Mouse (Mus musculus) kidney, adult 2 months (tissue): Measurements from ENCODE around the gene Fanca. TPM values are rescaled to one million over a fixed set of nuclear protein-coding genes. Genes with fewer than 3 reads are reported as not detected.

ENCODE experiments used
- DNase-seq: peaks from one replicate; pipeline ENCODE4 v3.0.0; 2021
- H3K27ac ChIP-seq: fragments of 200-500 bp; 2 replicates; pipeline ENCODE4 v1.5.1; 2012; ENCODE audit warnings: low read depth, low read length, control low read depth, inconsistent platforms; ENCODE audit not compliant: insufficient read depth
- H3K27me3 ChIP-seq: fragments of 200-500 bp; replicated peaks from 2 replicates; pipeline ENCODE4 v1.6.1; 2012; ENCODE audit warnings: mild to moderate bottlenecking, moderate library complexity, low read length, inconsistent platforms; ENCODE audit not compliant: control insufficient read depth, insufficient read depth
- H3K36me3 ChIP-seq: fragments of 200-500 bp; 2 replicates; pipeline ENCODE4 v1.6.1; 2012; ENCODE audit warnings: mild to moderate bottlenecking, moderate library complexity, low read length, inconsistent platforms; ENCODE audit not compliant: control insufficient read depth, insufficient read depth
- H3K4me1 ChIP-seq: fragments of 200-500 bp; 2 replicates; pipeline ENCODE4 v1.6.1; 2011; ENCODE audit warnings: low read length; ENCODE audit not compliant: control insufficient read depth, insufficient read depth
- H3K4me3 ChIP-seq: fragments of 200-500 bp; 2 replicates; pipeline ENCODE4 v1.5.1; 2011; ENCODE audit warnings: mild to moderate bottlenecking, low read depth, low read length, control low read depth; ENCODE audit not compliant: insufficient read depth
- CTCF ChIP-seq: fragments of 200-500 bp; conservative IDR thresholded peaks from 2 replicates; pipeline ENCODE4 v1.5.1; 2011; ENCODE audit warnings: low read depth, mild to moderate bottlenecking, control low read depth, low read length, moderate library complexity, mixed read lengths; ENCODE audit not compliant: insufficient read depth, insufficient read length
- POLR2A ChIP-seq: fragments of 200-500 bp; IDR thresholded peaks from one replicate; pipeline ENCODE4 v1.6.1; 2011; ENCODE audit warnings: low read depth, low read length, control low read depth
- WGBS: fragments of 180-500 bp; shearing (Covaris S2); methylation state at CpG from one replicate; pipeline ENCODE4 v1.1.7; 2018; 5-methylcytosine and 5-hydroxymethylcytosine counted together
- polyA plus RNA-seq: library from polyadenylated mRNA; depleted of rRNA; stranded (reverse); fragments of >200 nt; gene quantifications from 2 replicates; pipeline ENCODE4 v1.2.3, GENCODE M21; 2012

Fanca gene
- polyA plus RNA-seq, 1 experiment, result 15.9 TPM

- Histone ChIP-seq H3K4me3 (no peak overlapping the region), H3K27me3 (no peaks in the 10 kb centered on the region), H3K4me1 (peaks cover 7% of the 10 kb centered on the region; the same call in 1 of the 2 replicates), H3K36me3 (no peaks in the 10 kb centered on the region), H3K27ac (no peak overlapping the region)
- TF ChIP-seq POLR2A (no peak), CTCF (no peak)
- no peak for DNase-seq
- WGBS, result 72% methylated on average over 6 of the region's 6 CpGs
These were observed 27.5 kb upstream of the Fanca start for GRCm38 (mm10) chr8:123345856-123346255.

GRCm38 (mm10) chr8:123345135-123345534 lies 26.8 kb upstream of the Fanca start:
- no peak for TF ChIP-seq CTCF
- no peak for TF ChIP-seq POLR2A
- 68% methylated on average over 8 of the region's 8 CpGs for WGBS
- Histone ChIP-seq H3K36me3 (no peaks in the 10 kb centered on the region), H3K27me3 (no peaks in the 10 kb centered on the region), H3K4me1 (peaks cover 7% of the 10 kb centered on the region; the same call in 1 of the 2 replicates), H3K4me3 (no peak overlapping the region), H3K27ac (no peak overlapping the region)
- no peak for DNase-seq

GRCm38 (mm10) chr8:123343422-123343821 lies 25.0 kb upstream of the Fanca start:
- peak; percentile 45 for DNase-seq
- no peak overlapping the region for H3K4me3 ChIP-seq
- TF ChIP-seq POLR2A (no peak), CTCF (no peak)
- no peaks in the 10 kb centered on the region for H3K36me3 ChIP-seq
- peaks cover under 1% of the 10 kb centered on the region; the same call in 1 of the 2 replicates for H3K4me1 ChIP-seq
- peak overlapping the region; percentile 13; the same call in 1 of the 2 replicates for H3K27ac ChIP-seq
- 52% methylated on average over 12 of the region's 12 CpGs for WGBS
- H3K27me3 ChIP-seq, result no peaks in the 10 kb centered on the region

- H3K4me1 ChIP-seq, result no peaks in the 10 kb centered on the region
- WGBS, result 52% methylated on average over 7 of the region's 7 CpGs
- no peak for DNase-seq
- H3K27me3 ChIP-seq, result no peaks in the 10 kb centered on the region
- no peaks in the 10 kb centered on the region for H3K36me3 ChIP-seq
- peak overlapping the region; percentile 13 for H3K27ac ChIP-seq
- TF ChIP-seq CTCF, result no peak
- TF ChIP-seq POLR2A, result no peak
- H3K4me3 ChIP-seq, result no peak overlapping the region
These were observed 24.5 kb upstream of the Fanca start for GRCm38 (mm10) chr8:123342911-123343310.

GRCm38 (mm10) chr8:123342253-123342652 lies 23.9 kb upstream of the Fanca start:
- no peak overlapping the region for H3K4me3 ChIP-seq
- peak overlapping the region; percentile 45 for H3K27ac ChIP-seq
- no peaks in the 10 kb centered on the region for H3K36me3 ChIP-seq
- no peak for TF ChIP-seq POLR2A
- TF ChIP-seq CTCF, result no peak
- peak; percentile 35 for DNase-seq
- H3K4me1 ChIP-seq, result no peaks in the 10 kb centered on the region
- 47% methylated on average over 8 of the region's 8 CpGs for WGBS
- no peaks in the 10 kb centered on the region for H3K27me3 ChIP-seq

- TF ChIP-seq POLR2A (no peak), CTCF (no peak)
- Histone ChIP-seq H3K36me3 (no peaks in the 10 kb centered on the region), H3K27me3 (no peaks in the 10 kb centered on the region), H3K4me3 (no peak overlapping the region), H3K27ac (no peak overlapping the region), H3K4me1 (no peaks in the 10 kb centered on the region)
- DNase-seq, result peak; percentile 10
- 68% methylated on average over 27 of the region's 27 CpGs for WGBS
These were observed 23.0 kb upstream of the Fanca start for GRCm38 (mm10) chr8:123341040-123342015.

- Histone ChIP-seq H3K27me3 (no peaks in the 10 kb centered on the region), H3K4me1 (no peaks in the 10 kb centered on the region), H3K27ac (no peak overlapping the region), H3K36me3 (no peaks in the 10 kb centered on the region), H3K4me3 (no peak overlapping the region)
- over 99% methylated on average over 4 of the region's 4 CpGs for WGBS
- no peak for TF ChIP-seq POLR2A
- TF ChIP-seq CTCF, result 0 out of 2 replicates have a peak, but pooled peaks have one; percentile 16
- DNase-seq, result no peak
These were observed 21.7 kb upstream of the Fanca start for GRCm38 (mm10) chr8:123340071-123340470.
